Mouse (Mus musculus): ENCODE data around the gene Slc28a1.
"Not testable (repeated sequence)": the region's sequence is repeated elsewhere in the genome, so short reads cannot be mapped to it uniquely, and the experiment has no call there.

Slc28a1 gene

GRCm38 (mm10) chr7:81125215-81126175, 10.9 kb downstream of the Slc28a1 start:
- no peak for DNase-seq (ENCODE audit: low spot score)

- peak; percentile 60 for DNase-seq (ENCODE audit: low spot score)
Observed at GRCm38 (mm10) chr7:81131864-81132263, 17.3 kb downstream of the Slc28a1 start.

DNA sequence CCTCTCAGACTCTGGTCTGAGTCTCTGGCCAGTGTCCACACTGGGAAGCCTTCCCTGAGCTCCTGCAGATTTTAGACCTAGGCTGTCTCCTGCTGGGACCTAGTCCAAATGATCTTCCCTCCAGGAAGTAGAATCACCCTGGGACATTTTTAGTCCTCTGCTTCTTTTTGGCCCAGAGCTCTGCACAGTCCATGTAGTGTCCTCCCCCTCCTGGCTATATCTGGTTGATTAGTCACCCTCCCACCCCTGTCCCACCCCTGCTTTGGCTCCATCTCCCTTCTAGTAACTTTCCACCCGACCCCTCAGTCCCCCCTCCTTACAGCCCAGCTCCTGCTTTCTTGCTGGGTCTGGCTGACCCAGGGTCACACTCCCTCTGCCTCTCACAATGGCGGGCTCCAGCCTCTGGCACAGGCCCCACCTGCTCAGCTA, 18.3 kb downstream of the Slc28a1 start:
- DNase-seq (ENCODE audit: low spot score), result peak; percentile 53

- DNase-seq (ENCODE audit: low spot score), result no peak
Observed at GRCm38 (mm10) chr7:81133416-81133815, 18.8 kb downstream of the Slc28a1 start.

GRCm38 (mm10) chr7:81133941-81134340, 19.3 kb downstream of the Slc28a1 start:
- no peak for DNase-seq (ENCODE audit: low spot score)

- DNase-seq (ENCODE audit: low spot score), result peak; percentile 74
Observed at GRCm38 (mm10) chr7:81134614-81135067, 20.0 kb downstream of the Slc28a1 start.

DNA sequence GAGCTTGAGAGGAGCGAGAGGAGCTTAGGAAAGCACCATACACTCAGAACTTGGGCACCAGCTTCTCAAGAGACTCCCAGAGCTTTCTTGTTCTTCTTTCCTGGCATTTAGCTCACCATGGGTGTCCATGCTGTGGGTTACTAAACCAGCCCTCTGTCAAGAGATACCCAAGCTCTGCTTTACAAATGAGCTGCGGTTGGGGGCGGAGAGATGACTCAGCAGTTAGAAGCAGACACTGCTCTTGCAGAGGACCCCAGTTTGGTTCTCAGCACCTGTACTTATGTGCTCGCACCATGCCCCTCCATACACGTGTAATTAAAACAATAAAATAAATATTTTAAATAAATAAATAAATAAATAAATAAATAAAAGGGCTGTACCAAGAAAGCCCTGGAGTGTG, 22.7 kb downstream of the Slc28a1 start:
- DNase-seq (ENCODE audit: low spot score), result no peak

- DNase-seq (ENCODE audit: low spot score), result peak; percentile 67
Observed at GRCm38 (mm10) chr7:81139100-81139499, 24.5 kb downstream of the Slc28a1 start.

DNA sequence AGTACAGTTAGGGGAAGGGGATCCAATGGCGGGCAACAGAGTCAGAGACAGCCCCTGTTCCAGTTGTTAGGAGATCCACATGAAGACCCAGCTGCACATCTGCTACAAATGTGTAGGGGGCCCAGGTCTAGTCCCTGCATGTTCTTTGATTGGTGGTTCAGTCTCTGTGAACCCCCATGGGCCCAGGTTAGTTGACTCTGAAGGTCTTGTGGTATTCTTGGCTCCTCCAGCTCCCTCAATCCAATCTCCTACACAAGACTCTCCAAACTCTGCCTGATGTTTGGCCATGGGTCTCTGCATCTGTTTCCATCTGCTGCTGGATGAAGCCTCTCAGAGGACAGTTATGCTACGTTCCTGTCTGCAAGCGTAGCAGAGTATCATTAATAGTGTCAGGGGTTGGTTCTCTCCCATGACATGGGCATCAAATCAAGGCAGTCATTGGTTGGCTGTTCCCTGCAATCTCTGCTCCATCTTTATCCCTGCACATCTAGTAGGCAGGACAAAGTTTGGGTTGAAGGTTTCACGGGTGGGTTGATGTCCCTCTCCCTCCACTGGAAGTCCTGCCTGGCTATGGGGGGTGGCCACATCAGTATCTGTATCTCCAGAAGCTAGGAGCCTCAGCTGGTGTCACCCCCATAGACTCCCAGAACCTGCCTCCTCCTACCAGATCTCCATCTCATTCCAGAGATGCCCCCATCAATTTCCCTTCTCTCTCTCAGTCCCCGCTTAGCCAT, 25.2 kb downstream of the Slc28a1 start:
- DNase-seq (ENCODE audit: low spot score), result no peak

- no peak for DNase-seq (ENCODE audit: low spot score)
Observed at GRCm38 (mm10) chr7:81141541-81141940, 26.9 kb downstream of the Slc28a1 start.

DNA sequence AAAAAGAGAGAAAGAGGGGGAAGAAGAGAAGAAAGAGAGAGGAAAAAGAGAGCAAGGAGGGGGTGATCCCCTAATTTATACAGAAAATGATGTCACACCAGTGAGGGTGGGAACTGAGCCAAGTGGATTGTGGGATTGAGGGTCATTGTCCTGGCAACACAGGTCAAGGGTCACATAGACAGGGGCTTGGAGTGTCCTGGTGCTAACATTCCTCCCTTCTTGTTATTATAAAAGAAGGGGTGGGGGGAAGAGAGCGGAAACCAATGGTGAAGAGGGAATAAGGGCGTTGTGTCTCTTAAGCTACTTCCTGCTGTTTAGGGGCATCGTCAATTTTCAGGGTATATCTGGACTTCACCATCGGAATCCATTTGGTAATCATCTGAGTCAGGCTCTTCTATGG, 28.5 kb downstream of the Slc28a1 start:
- DNase-seq (ENCODE audit: low spot score), result not testable (repeated sequence)

DNA sequence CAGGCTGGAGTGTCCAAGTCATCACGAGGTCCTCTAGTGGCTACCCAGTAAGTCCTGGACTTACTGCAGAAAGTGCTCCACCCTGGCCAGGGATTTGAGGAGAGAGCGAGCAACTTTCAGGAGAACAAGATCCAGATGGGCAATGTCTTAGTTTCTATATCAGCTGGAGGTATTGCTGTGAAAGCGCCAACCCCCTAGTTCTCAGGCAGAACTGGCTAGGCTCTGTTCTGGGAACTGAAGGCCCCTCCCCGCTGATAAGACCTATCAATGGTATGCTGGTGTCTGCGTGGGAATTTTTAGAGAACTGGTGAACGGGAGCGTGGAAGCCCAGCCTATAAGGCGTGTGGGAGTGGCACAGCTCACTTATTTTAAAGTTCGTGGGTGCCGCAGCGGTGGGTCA, 35.2 kb downstream of the Slc28a1 start:
- no peak for DNase-seq (ENCODE audit: low spot score)

- no peak for DNase-seq (ENCODE audit: low spot score)
Observed at GRCm38 (mm10) chr7:81151216-81151615, 36.6 kb downstream of the Slc28a1 start.

DNA sequence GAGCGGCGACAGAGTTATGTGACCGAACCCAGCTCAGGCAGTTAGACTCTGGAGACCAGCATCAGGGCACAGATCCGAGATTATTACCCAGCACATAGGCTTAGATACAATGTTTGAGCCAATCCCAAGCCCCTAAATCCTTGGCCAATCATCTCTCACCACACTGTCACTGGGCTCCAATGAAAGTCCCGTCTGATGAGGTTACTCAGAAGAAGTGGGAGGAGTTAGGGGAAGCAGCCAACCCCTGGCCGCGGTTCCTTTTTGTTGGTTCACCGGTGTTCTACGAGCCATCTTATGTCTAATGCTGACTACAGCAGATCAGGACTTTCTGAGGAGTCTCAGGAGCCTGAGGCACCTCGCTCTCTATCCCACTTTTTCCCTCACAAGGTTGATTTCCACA, 37.7 kb downstream of the Slc28a1 start:
- no peak for DNase-seq (ENCODE audit: low spot score)

DNA sequence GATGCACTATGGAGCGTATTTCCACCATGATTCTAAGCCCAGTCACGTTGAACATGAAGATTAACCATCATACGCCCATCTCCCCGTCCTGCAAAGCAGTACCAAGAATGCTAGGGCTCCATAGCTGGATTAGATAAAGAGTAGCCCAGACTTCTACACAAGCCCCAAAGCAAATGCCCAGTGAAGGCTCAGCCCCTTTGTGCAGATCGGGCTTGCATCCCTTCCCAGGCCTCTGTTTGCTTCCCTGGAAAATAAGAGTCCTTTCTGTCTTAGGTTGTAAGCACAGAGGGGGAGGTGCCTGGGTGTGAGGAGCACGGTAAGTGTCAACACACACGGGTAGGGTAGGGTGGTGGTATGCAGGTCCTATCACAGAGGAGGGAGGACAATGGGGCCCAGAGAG, 38.2 kb downstream of the Slc28a1 start:
- no peak for DNase-seq (ENCODE audit: low spot score)

DNA sequence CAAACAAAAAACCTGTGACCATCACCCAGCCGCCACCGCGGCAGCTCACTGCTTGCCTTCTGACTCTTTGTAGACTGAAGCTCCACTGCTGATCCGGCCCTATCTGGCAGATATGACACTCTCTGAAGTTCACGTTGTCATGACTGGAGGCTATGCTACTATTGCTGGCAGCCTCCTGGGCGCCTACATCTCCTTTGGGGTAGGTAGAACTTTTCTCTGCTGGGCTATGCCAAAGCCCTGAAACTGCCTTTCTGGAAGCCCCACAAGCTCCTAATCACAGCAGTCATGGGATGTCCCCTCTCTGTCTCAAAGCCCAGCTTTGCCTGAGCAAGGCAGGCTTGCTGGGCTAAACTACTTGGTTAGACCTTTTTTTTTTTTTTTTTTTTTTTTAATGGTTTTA, 38.7 kb downstream of the Slc28a1 start:
- no peak for DNase-seq (ENCODE audit: low spot score)

GRCm38 (mm10) chr7:81154244-81154643, 39.6 kb downstream of the Slc28a1 start:
- not testable (repeated sequence) for DNase-seq (ENCODE audit: low spot score)

DNA sequence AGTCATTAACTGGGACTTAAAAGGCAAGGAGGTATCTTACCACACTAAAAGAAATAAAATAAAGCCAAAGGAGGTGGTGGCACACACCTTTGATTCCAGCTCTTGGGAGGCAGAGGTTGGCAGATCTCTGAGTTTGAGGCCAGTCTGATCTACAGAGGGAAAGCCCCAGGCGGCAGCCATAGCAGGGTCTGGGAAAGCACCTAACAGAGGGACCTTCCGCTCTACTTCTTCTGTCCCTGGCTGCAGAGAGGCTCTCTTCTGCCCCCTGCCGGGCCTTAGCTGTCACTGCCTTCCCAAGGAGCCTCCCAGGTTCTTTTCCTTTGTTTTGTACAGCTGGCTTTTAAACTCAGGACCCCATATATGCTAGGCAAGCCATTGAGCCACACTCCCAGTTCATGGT, 40.4 kb downstream of the Slc28a1 start:
- peak; percentile 59 for DNase-seq (ENCODE audit: low spot score)

GRCm38 (mm10) chr7:81158933-81159332, 44.3 kb downstream of the Slc28a1 start:
- DNase-seq (ENCODE audit: low spot score), result no peak

GRCm38 (mm10) chr7:81161666-81162065, 47.1 kb downstream of the Slc28a1 start:
- DNase-seq (ENCODE audit: low spot score), result no peak

DNA sequence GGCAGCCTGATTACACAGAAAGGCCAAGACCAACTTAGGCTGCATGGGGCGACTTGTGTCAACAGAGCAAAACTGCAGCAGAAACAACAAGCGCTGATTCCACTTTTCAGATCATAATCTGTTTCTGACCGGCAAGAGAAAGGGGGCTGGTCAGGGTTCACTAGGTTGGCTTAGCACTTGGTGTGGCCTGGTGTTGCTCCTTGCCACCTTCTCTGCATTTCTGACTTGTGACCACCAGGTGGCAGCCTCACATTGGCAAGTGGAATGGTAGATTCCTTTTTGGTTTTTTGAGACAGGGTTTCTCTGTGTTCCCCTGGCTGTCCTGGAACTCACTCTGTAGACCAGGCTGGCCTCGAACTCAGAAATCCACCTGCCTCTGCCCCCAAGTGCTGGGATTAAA, 47.7 kb downstream of the Slc28a1 start:
- peak; percentile 62 for DNase-seq (ENCODE audit: low spot score)

- no peak for DNase-seq (ENCODE audit: low spot score)
Observed at GRCm38 (mm10) chr7:81164411-81164810, 49.8 kb downstream of the Slc28a1 start.

DNA sequence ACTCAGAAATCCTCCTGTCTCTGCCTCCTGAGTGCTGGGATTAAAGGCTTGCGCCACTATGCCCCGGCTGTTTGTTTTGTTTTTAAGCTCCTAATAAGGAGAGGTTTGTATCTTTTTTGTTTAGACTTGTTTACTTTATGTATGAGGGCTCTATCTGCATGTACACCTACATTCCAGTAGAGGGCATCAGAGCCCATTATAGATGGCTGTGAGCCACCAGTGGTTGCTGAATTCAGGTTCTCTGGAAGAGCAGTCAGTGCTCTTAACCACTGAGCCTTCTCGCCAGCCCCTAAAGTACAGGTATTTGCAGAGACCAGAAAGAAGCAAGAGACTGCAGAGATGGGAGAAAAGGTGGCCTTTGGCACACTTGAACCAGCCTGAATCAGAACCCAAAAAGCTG, 52.5 kb downstream of the Slc28a1 start:
- DNase-seq (ENCODE audit: low spot score), result peak; percentile 61
